Mouse (Mus musculus): ENCODE results near the gene Psg27.
"Not testable (repeated sequence)": the region's sequence is repeated elsewhere in the genome, so short reads cannot be mapped to it uniquely, and the experiment has no call there.

Gene Psg27

DNA sequence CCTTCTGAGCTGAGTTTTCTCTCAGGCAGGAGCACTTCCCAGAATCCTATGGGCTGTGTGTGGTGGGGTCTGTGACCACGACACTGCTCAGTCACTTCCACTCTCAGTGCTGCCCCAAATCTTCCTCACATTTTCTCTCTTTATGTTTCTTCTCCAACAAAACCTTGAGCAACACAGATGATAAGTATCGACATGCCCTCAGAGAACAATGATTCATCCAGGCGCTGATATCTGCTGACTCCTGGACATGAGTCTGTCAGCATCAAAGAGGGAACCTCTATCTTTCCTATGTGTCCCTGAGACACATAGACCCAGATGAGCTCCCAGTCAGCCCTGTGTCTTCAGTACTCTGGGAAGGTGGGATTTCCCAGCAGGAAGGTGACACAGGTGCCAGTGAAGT, at the start of gene Psg27:
Gene Psg27 (minus strand): TSS at position 101 of the 400 bp plus-strand sequence.
- DNase-seq, result no peak

DNA sequence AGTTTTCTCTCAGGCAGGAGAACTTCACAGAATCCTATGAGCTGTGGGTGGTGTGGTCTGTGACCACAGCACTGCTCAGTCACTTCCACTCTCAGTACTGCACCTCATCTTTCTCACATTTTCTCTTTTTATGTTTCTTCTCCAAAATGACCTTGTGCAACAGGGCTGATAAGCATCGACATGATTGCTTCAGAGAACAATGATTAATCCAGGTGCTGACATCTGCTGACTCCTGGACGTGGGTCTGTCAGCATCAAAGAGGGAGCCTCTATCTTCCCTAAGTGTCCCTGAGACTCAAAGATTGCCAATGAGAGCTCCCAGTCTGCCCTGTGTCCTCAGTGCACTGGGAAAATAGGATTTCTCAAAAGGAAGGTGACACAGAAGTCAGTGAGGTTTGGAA, 49.3 kb upstream of the Psg27 start, which contains the start of gene Psg23:
Gene Psg23 (minus strand): TSS at position 101 of the 400 bp plus-strand sequence.
- DNase-seq, result not testable (repeated sequence)

DNA sequence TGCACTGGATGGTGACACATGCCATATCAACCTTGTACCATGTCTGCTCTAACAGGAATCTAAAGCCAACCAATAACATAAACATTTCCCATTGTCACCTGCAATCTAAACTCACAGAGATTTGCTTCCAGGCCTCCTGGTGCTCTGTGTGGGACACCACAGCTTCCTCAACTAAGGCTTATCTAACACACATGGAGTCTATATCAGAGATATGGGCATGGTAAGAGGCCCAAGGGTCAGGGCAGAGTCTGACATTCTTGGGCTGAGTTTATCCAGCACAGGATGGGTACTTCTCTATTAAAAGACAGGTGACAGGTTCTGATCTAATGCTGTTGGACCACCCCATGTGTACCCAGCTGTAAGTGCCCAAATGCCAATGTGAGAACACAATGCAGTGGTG, 7.3 kb downstream of the Psg27 start:
- no peak for DNase-seq

DNA sequence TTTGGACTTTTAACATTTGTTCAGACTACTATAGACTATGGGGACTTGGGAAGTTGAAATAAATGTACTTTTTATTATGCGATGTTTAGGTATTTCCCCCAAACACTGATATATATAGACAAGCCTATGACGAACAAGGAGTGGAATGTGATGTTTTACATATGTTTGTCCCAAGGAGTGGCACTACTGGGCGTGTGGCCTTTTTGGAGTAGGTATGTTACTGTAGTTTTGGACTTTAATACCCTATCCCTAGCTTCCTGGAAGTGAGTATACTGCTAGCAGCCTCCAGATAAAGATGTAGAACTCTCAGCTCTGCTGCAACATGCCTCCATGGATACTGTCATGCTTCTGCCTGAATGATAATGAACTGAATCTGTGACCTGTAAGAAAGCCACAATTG, 11.4 kb downstream of the Psg27 start:
- not testable (repeated sequence) for DNase-seq

DNA sequence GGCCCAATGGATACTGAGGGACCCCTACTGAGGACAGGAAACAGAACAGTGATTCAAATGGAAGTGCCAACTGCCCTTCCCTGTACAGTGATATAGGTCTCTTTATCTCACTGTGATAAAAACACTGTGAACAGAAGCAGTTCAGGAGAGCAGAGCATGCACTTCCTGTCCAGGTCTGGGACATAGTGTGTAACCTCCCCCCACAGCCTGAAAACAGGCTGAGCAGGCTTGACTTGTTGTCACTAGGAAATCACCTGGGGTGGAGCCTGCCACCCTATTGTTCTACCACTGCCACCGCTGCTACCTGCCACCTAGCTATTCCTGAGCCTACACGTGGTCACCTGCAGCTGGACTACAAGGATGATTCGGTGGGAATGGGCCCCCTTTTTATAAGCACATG, 33.7 kb downstream of the Psg27 start:
- no peak for DNase-seq

DNA sequence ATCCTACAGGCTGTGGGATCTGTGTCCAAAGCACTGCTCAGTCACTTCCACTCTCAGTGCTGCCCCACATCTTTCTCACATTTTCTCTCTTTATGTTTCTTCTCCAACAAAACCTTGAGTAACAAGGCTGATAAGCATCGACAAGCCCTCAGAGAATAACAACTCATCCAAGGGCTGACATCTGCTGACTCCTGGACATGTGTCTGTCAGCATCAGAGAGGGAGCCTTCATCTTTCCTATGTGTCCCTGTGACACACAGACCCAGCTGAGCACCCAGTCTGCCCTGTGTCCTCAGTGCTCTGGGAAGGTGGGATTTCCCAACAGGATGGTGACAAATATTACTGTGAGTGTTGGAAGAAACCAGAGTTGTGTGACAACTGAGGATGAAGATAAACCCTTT, 34.9 kb downstream of the Psg27 start, which contains the start of gene Psg25:
Gene Psg25 (minus strand): TSS at position 101 of the 400 bp plus-strand sequence.
- no peak for DNase-seq

DNA sequence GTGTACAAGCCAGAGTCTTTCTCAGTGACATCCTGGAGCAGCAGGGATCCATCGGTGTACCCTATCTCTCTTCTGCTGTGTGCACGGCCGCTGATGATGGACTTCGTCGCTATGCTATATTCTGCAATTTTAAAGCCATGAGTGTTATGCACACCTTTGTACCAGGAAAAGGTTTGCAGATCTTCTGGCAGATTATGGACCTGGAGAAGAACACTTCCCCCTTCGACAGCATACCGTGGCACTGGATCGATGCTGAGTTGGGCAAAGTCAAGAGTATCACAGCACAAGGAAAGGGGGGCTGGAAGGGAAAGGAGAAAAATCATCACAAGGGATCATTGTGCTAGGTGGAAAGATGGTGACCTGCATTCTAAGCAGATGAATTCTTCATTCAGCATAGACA, 42.4 kb downstream of the Psg27 start:
- DNase-seq, result no peak

DNA sequence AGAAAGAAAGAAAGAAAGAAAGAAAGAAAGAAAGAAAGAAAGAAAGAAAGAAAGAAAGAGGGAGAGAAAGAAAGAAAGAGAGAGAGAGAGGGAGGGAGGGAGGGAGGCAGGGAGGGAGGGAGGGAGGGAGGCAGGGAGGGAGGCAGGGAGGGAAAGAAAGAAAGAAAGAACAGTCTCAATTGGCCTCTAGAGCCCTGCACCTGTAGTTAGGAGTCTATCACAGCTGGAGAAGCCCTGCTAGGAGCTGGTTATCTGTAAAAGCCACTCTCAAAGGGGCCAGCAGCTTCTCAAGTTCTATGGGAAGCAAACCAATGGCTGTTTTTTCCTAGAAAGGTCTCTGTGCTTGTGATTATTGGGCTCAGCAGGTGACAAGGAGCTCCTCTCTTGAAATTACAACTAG, 54.3 kb downstream of the Psg27 start:
- not testable (repeated sequence) for DNase-seq

DNA sequence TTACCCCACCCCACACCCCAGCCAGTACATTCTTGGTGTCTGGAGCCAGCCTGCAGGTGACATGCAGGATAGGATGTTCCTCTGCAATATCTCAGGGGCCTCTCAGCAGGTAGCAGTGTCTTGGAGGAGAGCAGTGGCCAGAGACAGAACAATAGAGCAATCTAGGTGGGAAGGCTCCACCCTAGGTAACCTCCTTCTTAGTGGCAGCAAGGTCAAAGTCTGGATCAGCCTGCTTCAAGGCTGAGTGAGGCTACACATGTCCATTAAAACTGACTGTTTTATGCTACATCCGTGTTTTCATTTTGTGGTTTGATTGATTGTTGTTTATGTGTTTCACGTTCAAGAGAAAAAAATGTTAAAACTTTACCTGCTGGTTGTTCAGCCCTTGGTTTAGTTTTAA, 54.7 kb downstream of the Psg27 start:
- DNase-seq, result not testable (repeated sequence)

DNA sequence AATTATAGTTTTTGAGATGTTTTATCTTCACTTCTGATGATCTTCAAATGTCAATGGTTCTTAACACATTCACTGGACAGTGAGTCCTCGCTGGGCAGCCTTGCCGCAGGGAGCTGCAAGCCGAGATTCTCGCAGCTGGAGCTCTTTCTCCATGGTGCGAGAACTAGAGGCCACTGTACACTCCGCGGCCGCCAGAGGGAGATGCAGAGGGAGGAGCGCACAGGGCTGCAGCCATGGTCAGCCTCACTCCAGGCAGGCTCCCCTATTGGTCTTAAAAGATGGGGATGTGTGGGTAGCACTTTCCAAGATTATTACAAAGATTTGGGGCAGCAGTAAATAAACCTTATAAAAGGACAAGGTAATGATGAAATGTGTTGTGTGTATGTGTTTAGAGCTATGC, 55.6 kb downstream of the Psg27 start:
- DNase-seq, result no peak

Measured in cerebellum, adult 9-10 months (tissue).